Mouse (Mus musculus) embryonic fibroblast, embryonic 13.5 days (primary cell): ENCODE measurements around the gene Arhgap18.

Experiments
- CTCF ChIP-seq: IDR thresholded peaks from 2 replicates; pipeline ENCODE4 v1.5.1; 2011; ENCODE audit warnings: mild to moderate bottlenecking, control low read depth, low read length, moderate library complexity, borderline replicate concordance; ENCODE audit not compliant: insufficient read depth
- POLR2A ChIP-seq: IDR thresholded peaks from 2 replicates; pipeline ENCODE4 v1.6.1; 2011; ENCODE audit warnings: low read depth, mild to moderate bottlenecking, control low read depth, low read length, moderate library complexity

DNA sequence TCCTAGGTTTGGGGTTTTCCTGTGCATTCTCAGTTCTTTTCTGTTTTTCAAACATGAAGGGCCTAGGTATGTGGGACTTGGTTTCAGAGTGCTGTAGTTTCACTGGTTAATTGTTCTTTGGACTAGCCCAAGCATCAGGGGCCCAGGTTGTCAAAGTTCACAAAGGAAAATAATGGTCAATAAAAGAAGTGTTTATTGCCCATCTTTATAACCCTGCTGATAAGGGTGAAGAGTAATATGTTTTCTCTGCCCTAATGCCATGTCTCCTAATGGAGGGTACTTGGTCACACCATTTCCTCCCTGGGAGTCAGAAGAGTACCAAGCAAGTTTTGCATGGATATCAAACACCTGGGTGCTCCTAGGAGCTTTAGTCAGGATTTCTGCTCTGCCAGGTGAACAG, 67.1 kb downstream of the Arhgap18 start:
- TF ChIP-seq CTCF (no peak), POLR2A (no peak)
